Mouse (Mus musculus): Measurements from ENCODE around the gene Iqcg.

DNA sequence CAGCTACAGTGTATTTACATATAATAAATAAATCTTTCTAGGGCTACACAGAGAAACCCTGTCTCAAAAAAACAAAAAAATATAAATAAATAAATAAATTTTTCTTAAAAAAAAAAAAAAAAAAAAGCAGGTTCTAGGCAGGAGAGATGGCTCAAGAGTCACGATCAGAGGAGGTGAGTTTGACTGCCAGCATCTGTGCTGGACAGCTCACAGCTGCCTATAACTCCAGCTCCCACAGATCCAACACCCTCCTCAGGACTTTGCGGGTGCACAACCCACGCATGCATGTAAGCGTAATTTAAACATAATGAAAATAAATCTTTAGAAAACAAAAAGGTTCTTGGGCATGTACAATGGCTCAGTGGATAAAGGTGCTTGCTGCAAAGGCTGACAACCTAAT lies 20.0 kb downstream of the Iqcg start:
- TF ChIP-seq CTCF (conservative IDR thresholded peaks at IDR 0.05; ENCODE audit: low read length) (no peak), POU5F1 (IDR thresholded peaks at IDR 0.05; ENCODE audit: borderline replicate concordance, low read length) (no peak)
